ENCODE assay signal across 21 mouse cellular contexts in genomic region chr2:38192007-38192406, GRCm38 (mm10).
DNase-seq lines count a peak whose midpoint lies in the region; ATAC-seq and TF ChIP-seq lines count a peak whose summit lies in the region.
"Had no signal": no experiment of that assay in that cellular context is flagged by ENCODE, and none has a peak within 500 bp of the region (broad histone marks: within the 10 kb centered on the region; RNA-seq: fewer than 3 reads in every experiment).

No protein-coding gene starts in this region.

- H3K4me2 ChIP-seq in stomach, embryonic 14.5 days (replicated peaks; ENCODE audit: low read depth, low read length) = no peak overlapping the region
- H3K4me2 ChIP-seq in stomach, postnatal 0 days (replicated peaks; ENCODE audit: low read depth) = no peak overlapping the region
- peak overlapping the region; percentile 65 for H3K4me2 ChIP-seq in liver, embryonic 14.5 days (ENCODE audit: low read depth)
- H3K4me2 ChIP-seq in stomach, embryonic 15.5 days = no peak overlapping the region
- no peak overlapping the region for H3K4me2 ChIP-seq in midbrain, embryonic 13.5 days (replicated peaks)
- H3K4me2 ChIP-seq: forebrain, embryonic 12.5 days; heart, embryonic 13.5 days; hindbrain, embryonic 15.5 days had no signal

- ATAC-seq in stomach, embryonic 14.5 days (ENCODE audit: insufficient number of reproducible peaks, insufficient read depth, low FRiP score, low read depth) = peak; percentile 61; the same call in 1 of the 2 replicates
- no peak for ATAC-seq in stomach, postnatal 0 days (ENCODE audit: low FRiP score, low TSS enrichment)
- peak; percentile 90 for ATAC-seq in liver, embryonic 14.5 days (ENCODE audit: insufficient read depth)
- ATAC-seq in stomach, embryonic 15.5 days (ENCODE audit: insufficient read depth, low FRiP score, low read depth) = peak; percentile 76; the same call in 1 of the 2 replicates
- ATAC-seq in midbrain, embryonic 13.5 days = no peak
- ATAC-seq: activated CD4-positive, CD25-positive, alpha-beta regulatory T cell, adult 4 months; Patski had no signal

- no peaks in the 10 kb centered on the region for H3K9me3 ChIP-seq in stomach, embryonic 14.5 days (ENCODE audit: control insufficient read depth, low read depth, low read length)
- no peaks in the 10 kb centered on the region for H3K9me3 ChIP-seq in stomach, postnatal 0 days (ENCODE audit: control insufficient read depth, low read length)
- H3K9me3 ChIP-seq in liver, embryonic 14.5 days (ENCODE audit: control insufficient read depth, low read length) = no peaks in the 10 kb centered on the region
- H3K9me3 ChIP-seq in stomach, embryonic 15.5 days = no peaks in the 10 kb centered on the region
- no peaks in the 10 kb centered on the region for H3K9me3 ChIP-seq in limb, embryonic 10.5 days (replicated peaks)
- no peaks in the 10 kb centered on the region for H3K9me3 ChIP-seq in midbrain, embryonic 13.5 days
- H3K9me3 ChIP-seq: embryonic facial prominence, embryonic 10.5 days; forebrain, embryonic 12.5 days; heart, embryonic 13.5 days; hindbrain, embryonic 15.5 days had no signal

- no peaks in the 10 kb centered on the region for H3K36me3 ChIP-seq in stomach, embryonic 14.5 days (ENCODE audit: control insufficient read depth, insufficient read depth, low read length)
- H3K36me3 ChIP-seq in stomach, postnatal 0 days (ENCODE audit: control insufficient read depth, insufficient read depth, low read length) = no peaks in the 10 kb centered on the region
- H3K36me3 ChIP-seq in liver, embryonic 14.5 days (replicated peaks; ENCODE audit: control insufficient read depth, insufficient read depth, low read depth) = no peaks in the 10 kb centered on the region; the same call in 1 of the 2 replicates
- no peaks in the 10 kb centered on the region for H3K36me3 ChIP-seq in stomach, embryonic 15.5 days
- H3K36me3 ChIP-seq in limb, embryonic 10.5 days = no peaks in the 10 kb centered on the region
- H3K36me3 ChIP-seq in midbrain, embryonic 13.5 days = no peaks in the 10 kb centered on the region
- H3K36me3 ChIP-seq: embryonic facial prominence, embryonic 10.5 days; forebrain, embryonic 12.5 days; heart, embryonic 13.5 days; hindbrain, embryonic 15.5 days had no signal

- H3K27me3 ChIP-seq in stomach, embryonic 14.5 days (ENCODE audit: control insufficient read depth, insufficient read depth, low read length) = no peaks in the 10 kb centered on the region
- no peaks in the 10 kb centered on the region for H3K27me3 ChIP-seq in stomach, postnatal 0 days (ENCODE audit: control insufficient read depth, insufficient read depth, low read length)
- no peaks in the 10 kb centered on the region for H3K27me3 ChIP-seq in liver, embryonic 14.5 days (ENCODE audit: control insufficient read depth, insufficient read depth, low read length)
- no peaks in the 10 kb centered on the region for H3K27me3 ChIP-seq in stomach, embryonic 15.5 days (replicated peaks)
- no peaks in the 10 kb centered on the region for H3K27me3 ChIP-seq in limb, embryonic 10.5 days (ENCODE audit: low read depth, poor library complexity, severe bottlenecking)
- H3K27me3 ChIP-seq in cerebellum, adult 2 months (ENCODE audit: control insufficient read depth, insufficient read depth, low read length) = no peaks in the 10 kb centered on the region
- peaks cover 13% of the 10 kb centered on the region for H3K27me3 ChIP-seq in midbrain, embryonic 13.5 days
- H3K27me3 ChIP-seq: CH12.LX; forebrain, embryonic 12.5 days; heart, embryonic 13.5 days; hindbrain, embryonic 15.5 days; Patski had no signal

- TF ChIP-seq CTCF in stomach, postnatal 0 days (IDR thresholded peaks at IDR 0.05; ENCODE audit: low read depth) = no peak
- TF ChIP-seq CTCF in liver, embryonic 14.5 days (IDR thresholded peaks at IDR 0.05; ENCODE audit: low read depth) = no peak
- TF ChIP-seq CTCF in cerebellum, adult 2 months (IDR thresholded peaks at IDR 0.05; ENCODE audit: borderline replicate concordance, insufficient read depth, low read depth, low read length) = no peak

- no peak for TF ChIP-seq EP300 in stomach, postnatal 0 days (optimal IDR thresholded peaks at IDR 0.05)
- TF ChIP-seq EP300 in liver, embryonic 14.5 days (IDR thresholded peaks at IDR 0.05; ENCODE audit: low read depth) = no peak

- H3K9ac ChIP-seq in stomach, embryonic 14.5 days (replicated peaks; ENCODE audit: low read depth, low read length) = no peak overlapping the region
- H3K9ac ChIP-seq in stomach, postnatal 0 days (ENCODE audit: low read length) = no peak overlapping the region
- H3K9ac ChIP-seq in liver, embryonic 14.5 days (replicated peaks) = peak overlapping the region; percentile 31; the same call in 1 of the 2 replicates
- H3K9ac ChIP-seq in stomach, embryonic 15.5 days = no peak overlapping the region
- no peak overlapping the region for H3K9ac ChIP-seq in midbrain, embryonic 13.5 days (replicated peaks)
- H3K9ac ChIP-seq: forebrain, embryonic 12.5 days; heart, embryonic 13.5 days; hindbrain, embryonic 15.5 days had no signal

- no peak overlapping the region for H3K4me3 ChIP-seq in stomach, embryonic 14.5 days (ENCODE audit: low read depth, low read length)
- no peak overlapping the region for H3K4me3 ChIP-seq in stomach, postnatal 0 days (ENCODE audit: low read depth, low read length)
- H3K4me3 ChIP-seq in liver, embryonic 14.5 days (ENCODE audit: insufficient read depth in 1 of 2, low read depth in 2 of 2, low read length in 2 of 2) = no peak overlapping the region
- no peak overlapping the region for H3K4me3 ChIP-seq in stomach, embryonic 15.5 days (replicated peaks)
- H3K4me3 ChIP-seq in limb, embryonic 10.5 days = no peak overlapping the region
- H3K4me3 ChIP-seq in cerebellum, adult 2 months (replicated peaks; ENCODE audit: insufficient read depth, low read depth, low read length) = no peak overlapping the region
- no peak overlapping the region for H3K4me3 ChIP-seq in midbrain, embryonic 13.5 days (replicated peaks)
- H3K4me3 ChIP-seq: embryonic facial prominence, embryonic 10.5 days; forebrain, embryonic 12.5 days; heart, embryonic 13.5 days; hindbrain, embryonic 15.5 days had no signal

- DNase-seq in stomach, postnatal 0 days (ENCODE audit: low spot score) = no peak
- DNase-seq in liver = peak; percentile 57
- DNase-seq in liver, embryonic 14.5 days (ENCODE audit: low read depth in 3 of 3, low spot score in 3 of 3) = peak in 2 of 3 experiments; percentile 36 to 45
- DNase-seq in limb, embryonic 10.5 days (ENCODE audit: low spot score) = no peak
- DNase-seq in cerebellum, adult 2 months = no peak
- DNase-seq: adrenal gland, postnatal 14 days; cerebellum, adult 11 months; cerebellum, adult 9-10 months; cerebellum, postnatal 36 days; gastrocnemius, postnatal 14 days; heart, postnatal 36 days had no signal

- whole genome bisulfite sequencing in stomach, embryonic 14.5 days = 90% methylated on average over 1 of the region's 1 CpGs
- whole genome bisulfite sequencing in stomach, postnatal 0 days = 93% methylated on average over 1 of the region's 1 CpGs
- 48% methylated on average over 1 of the region's 1 CpGs for WGBS in liver, embryonic 14.5 days (ENCODE audit: insufficient replicate concordance)
- WGBS in stomach, embryonic 15.5 days = 95% methylated on average over 1 of the region's 1 CpGs
- 100% methylated on average over 1 of the region's 1 CpGs for WGBS in limb, embryonic 10.5 days
- 98% methylated on average over 1 of the region's 1 CpGs for WGBS in cerebellum, adult 2 months
- WGBS in midbrain, embryonic 13.5 days = 98% methylated on average over 1 of the region's 1 CpGs

- no peak overlapping the region for H3K27ac ChIP-seq in stomach, embryonic 14.5 days (ENCODE audit: low read length)
- H3K27ac ChIP-seq in stomach, postnatal 0 days (replicated peaks) = no peak overlapping the region
- peak overlapping the region; percentile 85 for H3K27ac ChIP-seq in liver, embryonic 14.5 days
- no peak overlapping the region for H3K27ac ChIP-seq in stomach, embryonic 15.5 days
- H3K27ac ChIP-seq in limb, embryonic 10.5 days = no peak overlapping the region
- H3K27ac ChIP-seq in cerebellum, adult 2 months (ENCODE audit: insufficient read depth, low read length) = no peak overlapping the region
- no peak overlapping the region for H3K27ac ChIP-seq in midbrain, embryonic 13.5 days
- H3K27ac ChIP-seq: embryonic facial prominence, embryonic 10.5 days; forebrain, embryonic 12.5 days; heart, embryonic 13.5 days; hindbrain, embryonic 15.5 days had no signal

- no peaks in the 10 kb centered on the region for H3K4me1 ChIP-seq in stomach, embryonic 14.5 days (ENCODE audit: control insufficient read depth, insufficient read depth, low read length)
- H3K4me1 ChIP-seq in stomach, postnatal 0 days (replicated peaks; ENCODE audit: control insufficient read depth, insufficient read depth) = no peaks in the 10 kb centered on the region
- H3K4me1 ChIP-seq in liver, embryonic 14.5 days (replicated peaks; ENCODE audit: control insufficient read depth in 2 of 2, insufficient read depth in 2 of 2, low read length in 1 of 2) = peaks cover 46 to 51% of the 10 kb centered on the region in 2 experiments
- no peaks in the 10 kb centered on the region for H3K4me1 ChIP-seq in stomach, embryonic 15.5 days
- H3K4me1 ChIP-seq in limb, embryonic 10.5 days = peaks cover 10% of the 10 kb centered on the region; the same call in 1 of the 2 replicates
- H3K4me1 ChIP-seq in cerebellum, adult 2 months (ENCODE audit: control insufficient read depth, insufficient read depth, low read length) = no peaks in the 10 kb centered on the region
- peaks cover 9% of the 10 kb centered on the region; the same call in 1 of the 2 replicates for H3K4me1 ChIP-seq in midbrain, embryonic 13.5 days (replicated peaks)

- no peak for TF ChIP-seq POLR2A in cerebellum, adult 2 months (IDR thresholded peaks at IDR 0.05; ENCODE audit: borderline replicate concordance, insufficient read depth, low read length)

Comparison
In these comparisons a context has a peak if more than half of its experiments do, and no peak if none do; other contexts are left out.
1. ATAC-seq: peak in stomach, embryonic 14.5 days (single experiment), liver, embryonic 14.5 days (single experiment) and stomach, embryonic 15.5 days (single experiment); none in stomach, postnatal 0 days (single experiment) and midbrain, embryonic 13.5 days (single experiment).
2. DNase-seq: peak in liver (single experiment) and liver, embryonic 14.5 days (2 of 3); none in stomach, postnatal 0 days (single experiment), limb, embryonic 10.5 days (single experiment) and cerebellum, adult 2 months (0 of 2).